Mouse (Mus musculus) thymus, postnatal 25 days (tissue): ENCODE measurements around the gene Cybb.
A peak's percentile ranks its signal among the peaks of the same experiment; 100 is the strongest.
"Not testable (repeated sequence)": the region's sequence is repeated elsewhere in the genome, so short reads cannot be mapped to it uniquely, and the experiment has no call there.

ENCODE experiments used
- DNase-seq: peaks from one replicate; pipeline ENCODE4 v3.0.0; 2022

The Cybb gene

GRCm38 (mm10) chrX:9487671-9488070, at the start of gene Cybb:
Cybb (minus strand) TSS chrX:9487771.
- DNase-seq, result no peak

- no peak for DNase-seq
Observed at GRCm38 (mm10) chrX:9536881-9537280, 49.3 kb upstream of the Cybb start.

GRCm38 (mm10) chrX:9519969-9520368, 32.4 kb upstream of the Cybb start:
- DNase-seq, result peak; percentile 25

GRCm38 (mm10) chrX:9517531-9517930, 30.0 kb upstream of the Cybb start:
- DNase-seq, result not testable (repeated sequence)

- DNase-seq, result not testable (repeated sequence)
Observed at GRCm38 (mm10) chrX:9475036-9475435, 12.5 kb downstream of the Cybb start.

- DNase-seq, result no peak
Observed at GRCm38 (mm10) chrX:9474440-9474839, 13.1 kb downstream of the Cybb start.

GRCm38 (mm10) chrX:9473768-9474167, 13.8 kb downstream of the Cybb start:
- DNase-seq, result no peak

- peak; percentile 1 for DNase-seq
Observed at GRCm38 (mm10) chrX:9470811-9471388, 16.7 kb downstream of the Cybb start.

GRCm38 (mm10) chrX:9469100-9469499, 18.5 kb downstream of the Cybb start:
- DNase-seq, result no peak

GRCm38 (mm10) chrX:9467020-9467419, 20.6 kb downstream of the Cybb start:
- DNase-seq, result no peak

- no peak for DNase-seq
Observed at GRCm38 (mm10) chrX:9465890-9466289, 21.7 kb downstream of the Cybb start.

GRCm38 (mm10) chrX:9462671-9463070, 24.9 kb downstream of the Cybb start:
- DNase-seq, result no peak

GRCm38 (mm10) chrX:9461399-9461798, 26.2 kb downstream of the Cybb start:
- DNase-seq, result no peak

GRCm38 (mm10) chrX:9460387-9460930, 27.1 kb downstream of the Cybb start:
- DNase-seq, result no peak

- no peak for DNase-seq
Observed at GRCm38 (mm10) chrX:9452375-9452774, 35.2 kb downstream of the Cybb start.

GRCm38 (mm10) chrX:9447284-9447683, 40.3 kb downstream of the Cybb start:
- no peak for DNase-seq

GRCm38 (mm10) chrX:9441102-9441501, 46.5 kb downstream of the Cybb start:
- peak; percentile 1 for DNase-seq

- DNase-seq, result no peak
Observed at GRCm38 (mm10) chrX:9440556-9440955, 47.0 kb downstream of the Cybb start.

GRCm38 (mm10) chrX:9439257-9439656, 48.3 kb downstream of the Cybb start:
- DNase-seq, result no peak

- no peak for DNase-seq
Observed at GRCm38 (mm10) chrX:9413889-9414288, 73.7 kb downstream of the Cybb start.
